Mouse (Mus musculus) embryonic facial prominence, embryonic 11.5 days (tissue): ENCODE results near the gene Cntnap2. TPM values are rescaled to one million over a fixed set of nuclear protein-coding genes. Genes with fewer than 3 reads are reported as not detected.

Source experiments
- ATAC-seq: fragments of 200-750 bp; cut with Nextera tagmentation; replicated peaks from 2 replicates; pipeline ENCODE4 v1.8.0; 2017; ENCODE audit warnings: low read depth; ENCODE audit not compliant: insufficient number of reproducible peaks, low FRiP score, low TSS enrichment
- DNase-seq: peaks from one replicate; pipeline ENCODE4 v3.0.0-alpha.2; 2015; ENCODE audit warnings: low spot score
- H3K27ac ChIP-seq: fragments of 300-500 bp; sonication (generic); replicated peaks from 2 replicates; pipeline ENCODE4 v1.5.1; 2014; ENCODE audit warnings: mild to moderate bottlenecking, low read depth, low read length, control low read depth
- H3K27me3 ChIP-seq: fragments of 300-500 bp; sonication (generic); 2 replicates; pipeline ENCODE4 v1.6.1; 2014; ENCODE audit warnings: mild to moderate bottlenecking, low read length, moderate library complexity, mixed read lengths; ENCODE audit not compliant: control insufficient read depth, insufficient read depth
- H3K36me3 ChIP-seq: fragments of 300-500 bp; sonication (generic); replicated peaks from 2 replicates; pipeline ENCODE4 v1.6.1; 2014; ENCODE audit warnings: low read depth, mild to moderate bottlenecking, low read length, moderate library complexity, mixed read lengths; ENCODE audit not compliant: control insufficient read depth, insufficient read depth
- H3K4me1 ChIP-seq: fragments of 300-500 bp; sonication (generic); 2 replicates; pipeline ENCODE4 v1.6.1; 2014; ENCODE audit warnings: low read length, mixed read lengths; ENCODE audit not compliant: control insufficient read depth, insufficient read depth
- H3K4me2 ChIP-seq: fragments of 300-500 bp; sonication (generic); 2 replicates; pipeline ENCODE4 v1.6.1; 2014; ENCODE audit warnings: low read depth, mild to moderate bottlenecking, control low read depth, low read length, moderate library complexity
- H3K4me3 ChIP-seq: fragments of 300-500 bp; sonication (generic); 2 replicates; pipeline ENCODE4 v1.5.1; 2014; ENCODE audit warnings: low read depth, low read length, control low read depth
- H3K9ac ChIP-seq: fragments of 300-500 bp; sonication (generic); replicated peaks from 2 replicates; pipeline ENCODE4 v1.6.1; 2014; ENCODE audit warnings: mild to moderate bottlenecking, control low read depth, low read length
- H3K9me3 ChIP-seq: fragments of 300-500 bp; sonication (generic); replicated peaks from 2 replicates; pipeline ENCODE4 v1.6.1; 2016; ENCODE audit warnings: mild to moderate bottlenecking, low read length, inconsistent platforms, mixed read lengths; ENCODE audit not compliant: control insufficient read depth
- WGBS: fragments of 180-500 bp; shearing (Covaris S2); extraction: QIAGEN DNeasy Blood & Tissue Kit; methylation state at CpG from one replicate; pipeline ENCODE4 v1.1.7; 2014; 5-methylcytosine and 5-hydroxymethylcytosine counted together
- polyA plus RNA-seq: library from polyadenylated mRNA; unstranded; fragments of >200 nt; fragmentation: Nextera tagmentation; extraction: Ambion mirVana; gene quantifications from 2 replicates; pipeline ENCODE4 v1.2.1, GENCODE M21; 2014

The Cntnap2 gene
- polyA plus RNA-seq, 1 experiment from 2014 or later = 6.7 TPM

DNA sequence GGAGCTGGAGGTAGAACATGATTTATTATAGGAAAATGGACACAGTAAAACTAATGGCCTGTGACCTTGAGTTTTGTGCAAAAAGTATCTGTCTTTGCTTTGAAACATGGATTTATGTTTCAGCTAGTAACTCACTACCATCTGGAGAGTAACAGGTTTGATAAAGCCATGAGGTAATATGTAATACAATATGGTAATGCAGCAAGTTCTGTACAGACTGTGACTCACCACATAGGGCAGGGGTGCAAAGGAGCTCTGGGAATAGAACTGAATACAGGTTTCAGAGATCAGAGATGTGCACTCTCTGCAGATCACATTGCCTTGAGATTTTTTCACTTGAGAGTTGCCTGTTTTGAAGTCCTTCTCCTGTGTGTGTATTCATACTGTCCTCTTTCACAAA, 1689.3 kb downstream of the Cntnap2 start:
- H3K4me1 ChIP-seq = no peaks in the 10 kb centered on the region
- DNase-seq (no peak), ATAC-seq (no peak)
- no peak overlapping the region for H3K4me3 ChIP-seq
- H3K27me3 ChIP-seq = no peaks in the 10 kb centered on the region
- no peak overlapping the region for H3K9ac ChIP-seq
- H3K36me3 ChIP-seq = no peaks in the 10 kb centered on the region
- H3K4me2 ChIP-seq = no peak overlapping the region
- no peak overlapping the region for H3K27ac ChIP-seq
- no peaks in the 10 kb centered on the region for H3K9me3 ChIP-seq

DNA sequence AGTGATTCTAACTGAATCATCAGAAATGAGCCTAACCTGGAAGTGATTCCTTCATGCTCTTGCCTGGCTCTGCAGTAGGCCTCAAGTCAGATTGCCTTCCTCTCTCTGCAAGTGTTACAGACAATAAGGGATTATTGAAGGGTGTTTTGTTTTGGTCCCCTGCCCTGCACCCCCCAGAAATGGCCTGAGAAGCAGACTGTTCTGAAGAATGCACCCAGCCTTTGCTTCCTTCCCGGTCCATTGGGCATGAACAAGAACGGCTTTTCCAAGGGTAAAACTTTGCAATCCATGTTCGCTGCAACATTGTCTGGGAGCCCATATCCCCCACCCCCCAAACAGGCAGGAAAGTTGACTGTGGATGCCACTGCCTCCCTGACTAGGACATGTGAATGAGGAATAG, 1704.3 kb downstream of the Cntnap2 start:
- Histone ChIP-seq H3K4me3 (no peak overlapping the region), H3K9ac (no peak overlapping the region), H3K27ac (no peak overlapping the region), H3K27me3 (no peaks in the 10 kb centered on the region), H3K9me3 (no peaks in the 10 kb centered on the region), H3K4me1 (no peaks in the 10 kb centered on the region), H3K36me3 (no peaks in the 10 kb centered on the region), H3K4me2 (no peak overlapping the region)
- ATAC-seq (no peak), DNase-seq (no peak)
- WGBS = 52% methylated on average over 3 of the region's 3 CpGs

DNA sequence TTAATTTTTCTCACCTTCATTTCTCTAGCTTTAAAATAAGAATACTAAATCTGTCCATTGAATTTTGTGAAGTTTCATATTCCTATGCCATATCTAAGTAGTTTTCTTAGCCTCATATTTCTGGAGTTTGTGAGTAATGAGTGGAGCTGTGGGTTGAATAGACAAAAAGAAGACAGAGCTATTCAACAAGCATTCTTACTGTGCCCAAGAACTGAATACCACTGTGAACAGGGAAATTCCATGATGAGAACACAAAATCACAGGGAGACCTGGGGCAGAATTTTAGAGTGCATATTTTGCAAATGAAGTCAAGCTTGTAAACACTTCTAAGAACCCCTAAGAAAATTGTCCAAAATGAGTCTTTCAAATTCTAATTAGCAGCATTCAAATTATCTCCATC, 1715.4 kb downstream of the Cntnap2 start:
- Histone ChIP-seq H3K4me3 (no peak overlapping the region), H3K9me3 (no peaks in the 10 kb centered on the region), H3K27me3 (no peaks in the 10 kb centered on the region), H3K4me1 (no peaks in the 10 kb centered on the region), H3K9ac (no peak overlapping the region), H3K27ac (no peak overlapping the region), H3K36me3 (no peaks in the 10 kb centered on the region), H3K4me2 (no peak overlapping the region)
- ATAC-seq = no peak
- no peak for DNase-seq

DNA sequence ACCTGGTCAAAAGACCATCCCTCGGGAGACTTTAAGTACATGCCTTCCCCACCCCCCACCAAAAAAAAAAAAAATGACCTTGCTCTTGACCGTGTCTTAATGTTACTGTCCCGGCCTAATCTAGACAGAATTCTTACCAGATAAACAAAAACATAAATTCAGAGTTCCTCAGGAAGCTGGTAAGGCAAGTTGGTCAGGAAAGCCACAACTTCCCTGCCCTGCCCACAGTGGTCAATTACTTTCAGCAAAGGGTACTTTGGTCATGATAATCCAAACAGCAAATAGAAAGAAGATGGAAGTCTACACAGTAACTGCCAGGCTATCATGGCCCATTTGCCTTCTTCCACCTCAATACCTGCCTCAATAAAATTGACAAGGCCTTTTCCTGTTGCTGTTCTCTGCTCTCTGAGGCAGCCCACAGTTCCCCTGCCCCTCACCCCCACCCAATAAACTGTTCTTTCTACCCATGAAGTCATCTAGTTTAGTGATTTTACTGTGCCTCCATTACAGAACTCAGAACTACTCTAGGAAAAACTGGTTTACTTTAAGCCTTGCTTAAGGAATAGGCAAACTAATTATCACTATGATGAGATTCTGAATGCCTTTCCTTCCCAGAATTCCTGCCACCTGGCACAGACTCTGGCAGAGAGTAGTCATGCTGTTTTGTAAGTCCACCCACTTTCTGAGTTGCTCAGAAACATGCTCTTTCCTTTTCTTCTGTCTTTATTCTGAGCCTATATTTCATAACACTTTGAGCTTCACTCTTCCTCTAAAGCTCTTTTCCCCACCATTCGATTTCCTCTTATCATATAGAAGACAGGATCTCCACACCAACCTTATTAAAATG, 1743.3 kb downstream of the Cntnap2 start:
- H3K9me3 ChIP-seq = no peaks in the 10 kb centered on the region
- WGBS = 72% methylated on average over 4 of the region's 4 CpGs
- H3K27ac ChIP-seq = no peak overlapping the region
- no peaks in the 10 kb centered on the region for H3K27me3 ChIP-seq
- no peak overlapping the region for H3K9ac ChIP-seq
- ATAC-seq = no peak
- H3K36me3 ChIP-seq = no peaks in the 10 kb centered on the region
- DNase-seq = no peak
- H3K4me1 ChIP-seq = no peaks in the 10 kb centered on the region
- no peak overlapping the region for H3K4me3 ChIP-seq
- no peak overlapping the region for H3K4me2 ChIP-seq

DNA sequence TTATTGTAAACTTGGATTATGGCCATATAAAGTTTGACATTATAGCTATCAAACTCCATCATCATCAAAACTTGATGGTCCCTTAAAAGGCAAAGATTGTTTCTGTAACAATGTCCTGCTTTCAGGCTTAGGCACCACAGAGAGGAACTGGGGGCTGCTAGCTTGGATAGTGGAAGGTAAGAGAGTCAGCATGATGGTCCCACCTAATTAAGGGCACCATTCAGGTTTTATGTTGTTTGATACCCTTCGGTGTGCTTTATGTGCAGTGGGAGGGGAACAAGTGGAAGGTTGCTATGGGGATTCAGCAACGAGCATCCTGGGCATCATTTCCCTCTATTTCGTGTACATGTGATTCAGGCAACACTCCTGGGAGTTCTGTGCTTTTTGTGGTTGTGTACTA, 1797.5 kb downstream of the Cntnap2 start:
- ATAC-seq (no peak), DNase-seq (no peak)
- H3K9ac ChIP-seq = no peak overlapping the region
- H3K4me3 ChIP-seq = no peak overlapping the region
- H3K9me3 ChIP-seq = no peaks in the 10 kb centered on the region
- H3K36me3 ChIP-seq = no peaks in the 10 kb centered on the region
- H3K27me3 ChIP-seq = no peaks in the 10 kb centered on the region
- H3K4me1 ChIP-seq = no peaks in the 10 kb centered on the region
- WGBS = 80% methylated on average over 3 of the region's 3 CpGs
- H3K4me2 ChIP-seq = no peak overlapping the region
- no peak overlapping the region for H3K27ac ChIP-seq

DNA sequence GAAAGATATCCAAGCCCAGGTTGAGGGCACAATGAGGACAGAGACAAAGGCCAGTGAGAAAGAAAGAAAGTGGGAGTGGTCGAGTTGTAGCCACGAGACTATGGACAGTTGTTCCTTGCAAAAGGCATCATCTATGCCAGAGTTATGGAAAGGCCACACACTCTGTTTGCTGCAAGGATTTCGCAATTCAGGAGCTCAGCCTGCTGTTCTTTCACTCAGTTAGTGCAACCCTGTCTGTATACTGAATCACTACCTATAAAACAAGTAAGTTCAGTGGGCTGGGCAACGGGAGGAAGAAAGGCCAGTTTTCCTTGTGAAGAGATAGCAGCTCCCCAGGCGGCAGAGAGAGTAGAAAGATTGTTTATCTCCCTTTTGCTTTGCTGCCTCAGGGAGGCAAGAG, 1801.9 kb downstream of the Cntnap2 start:
- 11% methylated on average over 5 of the region's 5 CpGs for WGBS
- ATAC-seq = no peak

DNA sequence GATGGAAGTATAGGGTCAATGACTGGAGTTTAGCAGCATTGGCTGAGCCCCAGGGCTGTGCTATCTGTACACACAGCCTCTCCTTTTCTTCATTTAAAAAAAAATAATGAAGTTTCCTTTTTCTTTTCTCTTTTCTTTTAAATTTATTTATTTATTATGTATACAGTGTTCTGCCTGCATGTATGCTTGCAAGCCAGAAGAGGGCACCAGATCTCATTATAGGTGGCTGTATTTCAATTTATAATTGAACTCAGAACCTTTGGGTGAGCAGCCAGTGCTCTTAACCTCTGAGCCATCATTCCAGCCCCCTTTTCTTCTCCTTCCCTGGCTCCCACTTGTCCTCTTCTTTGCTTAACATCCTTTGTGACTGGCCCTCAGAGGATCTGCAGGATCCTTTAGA, 1807.2 kb downstream of the Cntnap2 start:
- no peak overlapping the region for H3K4me2 ChIP-seq
- ATAC-seq = no peak
- H3K9me3 ChIP-seq = no peaks in the 10 kb centered on the region
- no peak overlapping the region for H3K27ac ChIP-seq
- H3K4me3 ChIP-seq = no peak overlapping the region
- H3K36me3 ChIP-seq = no peaks in the 10 kb centered on the region
- no peaks in the 10 kb centered on the region for H3K27me3 ChIP-seq
- no peaks in the 10 kb centered on the region for H3K4me1 ChIP-seq
- DNase-seq = no peak
- H3K9ac ChIP-seq = no peak overlapping the region

More for the DNA sequence above, 1801.9 kb downstream of the Cntnap2 start:
- H3K4me2 ChIP-seq = no peak overlapping the region
- H3K27ac ChIP-seq = no peak overlapping the region
- H3K36me3 ChIP-seq = no peaks in the 10 kb centered on the region
- no peaks in the 10 kb centered on the region for H3K4me1 ChIP-seq
- H3K4me3 ChIP-seq = no peak overlapping the region
- no peaks in the 10 kb centered on the region for H3K27me3 ChIP-seq
- no peaks in the 10 kb centered on the region for H3K9me3 ChIP-seq
- no peak for DNase-seq
- no peak overlapping the region for H3K9ac ChIP-seq

DNA sequence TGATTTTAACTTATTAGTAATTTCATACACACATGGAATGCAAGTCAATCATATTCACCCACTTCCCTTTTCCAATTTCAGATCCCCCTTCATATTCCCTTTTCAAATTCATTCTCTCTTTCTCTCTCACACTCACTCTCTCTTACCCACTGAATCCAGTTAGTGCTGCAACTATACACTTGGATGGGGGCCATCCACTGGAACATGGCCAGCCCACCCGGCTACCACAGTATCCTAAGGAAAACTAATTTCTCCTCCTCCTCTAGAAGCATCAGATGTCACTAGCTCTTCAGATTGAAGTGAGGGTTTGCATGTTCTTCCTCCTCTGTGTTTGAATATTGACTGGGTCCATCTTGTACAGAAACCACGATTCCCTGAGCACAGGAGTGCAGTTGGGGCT, 1827.1 kb downstream of the Cntnap2 start:
- DNase-seq = no peak
- no peak overlapping the region for H3K4me3 ChIP-seq
- 84% methylated on average over 2 of the region's 2 CpGs for WGBS
- H3K4me2 ChIP-seq = no peak overlapping the region
- H3K27me3 ChIP-seq = no peaks in the 10 kb centered on the region
- no peaks in the 10 kb centered on the region for H3K9me3 ChIP-seq
- H3K9ac ChIP-seq = no peak overlapping the region
- H3K36me3 ChIP-seq = no peaks in the 10 kb centered on the region
- ATAC-seq = no peak
- no peaks in the 10 kb centered on the region for H3K4me1 ChIP-seq
- H3K27ac ChIP-seq = no peak overlapping the region
